7 mouse cellular contexts compared by ENCODE assay signal in the genomic region with DNA sequence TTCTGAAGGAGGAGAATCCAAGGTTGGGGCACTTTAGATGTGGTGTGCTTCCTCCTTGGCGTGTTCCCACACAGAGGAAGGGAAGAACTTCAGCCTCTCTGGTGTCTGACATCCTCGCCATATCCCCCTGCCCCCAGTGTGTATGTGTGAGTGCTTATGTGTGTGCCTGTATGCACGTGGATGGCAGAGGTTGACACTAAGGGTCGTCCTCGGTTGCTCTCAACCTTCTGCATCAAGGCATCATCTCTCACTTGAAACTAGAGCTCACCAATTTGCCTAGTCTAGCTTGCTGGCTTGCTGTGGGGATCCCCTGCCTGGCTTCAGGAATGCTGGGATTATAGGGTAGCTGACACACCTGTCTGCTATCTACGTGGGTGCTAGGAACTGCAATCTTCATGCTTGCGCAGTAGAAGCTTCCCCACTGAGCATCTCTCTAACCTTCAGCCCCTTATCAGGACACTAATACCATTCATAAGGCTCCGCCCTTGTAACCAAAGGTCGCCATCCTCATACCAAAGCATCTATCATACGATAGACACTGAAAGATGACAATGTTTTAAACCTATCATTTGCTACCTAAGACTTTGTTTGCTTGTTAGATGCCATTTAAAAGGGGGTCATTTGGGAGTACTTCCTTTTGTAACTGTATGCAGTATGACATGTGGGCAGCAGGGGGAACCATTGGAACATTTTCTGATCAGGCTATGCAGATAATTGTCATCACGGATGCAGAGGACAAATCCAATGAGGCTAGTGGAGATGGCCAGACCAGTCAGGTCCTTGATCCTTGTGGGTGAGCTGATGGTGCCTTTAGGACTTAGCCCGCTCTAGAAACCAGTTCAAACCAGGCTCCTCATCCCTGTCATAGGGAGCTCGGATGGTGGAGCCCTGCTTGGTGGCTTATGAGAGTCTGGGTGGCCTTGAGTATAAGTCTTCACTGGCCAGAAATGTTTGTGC. TPM values are rescaled to one million over a fixed set of nuclear protein-coding genes. Genes with fewer than 3 reads are reported as not detected.
DNase-seq lines count a peak whose midpoint lies in the region; ATAC-seq and TF ChIP-seq lines count a peak whose summit lies in the region.

No protein-coding gene starts in this region.

- no peak overlapping the region for H3K4me3 ChIP-seq in forebrain, embryonic 15.5 days
- H3K4me3 ChIP-seq in hindbrain, postnatal 0 days (ENCODE audit: low read length) = no peak overlapping the region

- ATAC-seq in forebrain, embryonic 15.5 days (replicated peaks) = peak; percentile 86
- peak; percentile 84 for ATAC-seq in hindbrain, postnatal 0 days
- ATAC-seq in megakaryocyte-erythroid progenitor cell, adult 5-6 weeks (replicated peaks; ENCODE audit: low FRiP score, low TSS enrichment, poor library complexity, severe bottlenecking) = peak; percentile 85

- H3K9ac ChIP-seq in forebrain, embryonic 15.5 days (replicated peaks) = no peak overlapping the region
- no peak overlapping the region for H3K9ac ChIP-seq in hindbrain, postnatal 0 days (replicated peaks; ENCODE audit: low read length)

- H3K36me3 ChIP-seq in forebrain, embryonic 15.5 days = no peaks in the 10 kb centered on the region
- H3K36me3 ChIP-seq in hindbrain, postnatal 0 days (ENCODE audit: insufficient read depth, low read length) = no peaks in the 10 kb centered on the region

- H3K27me3 ChIP-seq in forebrain, embryonic 15.5 days = no peaks in the 10 kb centered on the region
- H3K27me3 ChIP-seq in hindbrain, postnatal 0 days (ENCODE audit: insufficient read depth, low read length) = no peaks in the 10 kb centered on the region

- no peaks in the 10 kb centered on the region for H3K9me3 ChIP-seq in forebrain, embryonic 15.5 days
- no peaks in the 10 kb centered on the region for H3K9me3 ChIP-seq in hindbrain, postnatal 0 days (ENCODE audit: low read length)

- H3K4me2 ChIP-seq in forebrain, embryonic 15.5 days (replicated peaks) = no peak overlapping the region
- H3K4me2 ChIP-seq in hindbrain, postnatal 0 days (ENCODE audit: low read depth, low read length) = no peak overlapping the region

- no peaks in the 10 kb centered on the region for H3K4me1 ChIP-seq in forebrain, embryonic 15.5 days
- no peaks in the 10 kb centered on the region for H3K4me1 ChIP-seq in hindbrain, postnatal 0 days (ENCODE audit: insufficient read depth, low read length)

- WGBS in forebrain, embryonic 15.5 days = 57% methylated on average over 13 of the region's 13 CpGs
- 59% methylated on average over 13 of the region's 13 CpGs for WGBS in hindbrain, postnatal 0 days

- peak; percentile 63 for DNase-seq in MN1 (ENCODE audit: low spot score)
- DNase-seq in c-Kit-positive CD71-positive TER-119-negative erythroid progenitor cells, embryonic 14.5 days (ENCODE audit: low read depth) = peak; percentile 17
- DNase-seq in hindbrain, postnatal 0 days (ENCODE audit: low spot score) = peak; percentile 88
- peak; percentile 61 to 74 for DNase-seq in left cerebral cortex, adult 18-20 months (ENCODE audit: low spot score in 2 of 2)
- DNase-seq in right cerebral cortex, postnatal 14 days = peak; percentile 68

- peak; percentile 91 for TF ChIP-seq CTCF in hindbrain, postnatal 0 days (IDR thresholded peaks at IDR 0.05; ENCODE audit: low read depth)

- no peak overlapping the region for H3K27ac ChIP-seq in forebrain, embryonic 15.5 days (replicated peaks)
- no peak overlapping the region for H3K27ac ChIP-seq in hindbrain, postnatal 0 days

RNA-seq across cellular contexts. Expression of a gene that starts 21.7 kb away (rescaled TPM):
- 105 and 114 TPM in 2 replicates for polyA plus RNA-seq in forebrain, embryonic 15.5 days (2015; fragmentation: Nextera tagmentation; extraction: Ambion mirVana)
- 45.1 and 47.1 TPM in 2 replicates for total RNA-seq in hindbrain, postnatal 0 days (2014; rRNA removed)
- polyA plus RNA-seq in hindbrain, postnatal 0 days (2015; fragmentation: Nextera tagmentation; extraction: Ambion mirVana) = 107 and 110 TPM in 2 replicates
- total RNA-seq in left cerebral cortex, adult 18-20 months (2021) = 10 to 100 TPM; 87.0 to 95.4 TPM
- 6.6 and 13.3 TPM in 2 replicates for total RNA-seq in megakaryocyte-erythroid progenitor cell, adult 5-6 weeks (2014; fragmentation: Nextera tagmentation)
- 11.1 and 27.8 TPM in 2 replicates for total RNA-seq in megakaryocyte-erythroid progenitor cell, adult 5-6 weeks (2017)

Comparison
In these comparisons a context has a peak if more than half of its experiments do, and no peak if none do; other contexts are left out.
1. DNase-seq: peak in every context shown above with its lines; median percentile 88 in hindbrain, postnatal 0 days; 68 in right cerebral cortex, postnatal 14 days; 68 in left cerebral cortex, adult 18-20 months; 63 in MN1; 17 in c-Kit-positive CD71-positive TER-119-negative erythroid progenitor cells, embryonic 14.5 days.